Mouse (Mus musculus): Measurements from ENCODE around the gene Rab34. TPM values are rescaled to one million over a fixed set of nuclear protein-coding genes. Genes with fewer than 3 reads are reported as not detected.

Rab34 gene
- total and polyA plus RNA-seq, 3 experiments, result 0.17 to 1.4 (median 0.50) TPM

DNA sequence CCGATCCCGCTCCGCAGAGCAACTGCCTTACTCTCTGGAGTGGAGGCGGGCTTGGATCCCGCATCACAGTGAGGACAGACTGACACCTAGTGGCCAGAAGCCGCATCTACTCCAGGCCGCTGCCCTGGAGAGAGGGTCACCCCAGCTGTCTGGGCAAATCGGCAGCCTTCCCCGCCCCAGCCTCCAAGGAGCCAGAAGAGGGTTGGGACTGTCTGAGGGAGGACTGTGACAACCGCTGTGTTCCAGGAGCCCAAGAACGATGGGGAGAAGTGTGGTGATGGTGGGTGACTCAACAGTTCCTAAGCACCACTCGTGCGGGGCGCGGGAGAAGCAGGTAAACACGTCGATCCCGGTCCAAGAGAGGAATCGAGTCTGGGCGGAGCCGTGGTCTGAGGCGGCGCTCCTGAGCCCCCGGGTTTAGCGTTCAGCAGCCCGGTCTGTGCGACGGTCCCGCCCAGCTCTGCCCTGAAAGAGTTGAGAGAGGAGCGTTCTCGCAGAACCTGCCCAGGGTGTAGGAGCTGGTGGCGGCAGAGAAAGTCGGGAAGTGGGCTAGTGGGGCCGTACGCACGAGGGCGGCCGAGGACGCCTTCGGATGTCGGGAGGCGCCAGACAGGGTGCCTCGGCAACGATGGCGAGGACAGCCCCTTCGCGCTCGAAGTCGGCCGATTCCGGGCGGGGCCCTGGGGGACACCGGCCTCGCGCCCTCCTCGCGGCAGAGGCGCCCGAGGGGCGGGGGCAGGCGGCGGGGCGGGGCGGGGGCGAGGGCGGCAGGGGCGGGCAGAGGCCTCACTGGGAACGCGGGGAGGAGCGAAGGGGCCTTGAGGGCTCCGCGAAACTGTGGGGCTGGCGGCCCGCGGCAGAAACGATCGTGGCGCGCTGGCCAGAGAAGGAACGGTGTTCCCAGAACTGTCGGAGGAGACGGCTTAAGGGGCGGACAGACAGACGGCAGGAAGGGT is 10.0 kb upstream of the Rab34 start (continued):
- peak; percentile 99 for TF ChIP-seq RAD21 (IDR thresholded peaks at IDR 0.05; ENCODE audit: low read depth, low read length)

DNA sequence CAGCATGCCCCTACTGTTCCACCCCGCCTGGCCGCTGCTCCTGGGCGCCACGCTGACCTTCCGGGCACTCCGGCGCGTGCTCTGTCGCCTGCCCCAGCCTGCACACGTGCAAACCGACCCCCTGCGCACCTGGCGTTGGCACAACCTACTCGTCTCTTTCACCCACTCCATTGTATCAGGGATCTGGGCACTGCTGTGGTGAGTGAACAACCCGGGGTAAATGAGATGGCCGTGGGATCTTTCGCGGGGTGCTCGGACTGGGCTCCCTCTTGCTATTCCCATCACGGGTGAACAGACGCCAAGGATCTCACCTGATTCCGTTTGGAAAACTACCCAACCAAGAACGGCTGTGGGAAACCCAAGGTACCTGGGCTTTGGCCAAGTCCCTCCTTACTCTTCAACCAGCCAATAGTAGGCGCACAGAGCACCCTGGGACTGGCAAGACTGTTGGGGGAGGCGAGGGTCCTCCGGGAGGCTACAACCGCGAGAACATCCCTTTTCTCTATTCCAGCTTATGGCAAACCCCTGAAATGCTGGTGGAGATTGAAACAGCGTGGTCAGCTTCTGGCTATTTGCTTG is 9.3 kb upstream of the Rab34 start:
- Histone ChIP-seq H3K36me3 (replicated peaks in 1 of 2; ENCODE audit: control insufficient read depth in 1 of 2, insufficient read depth in 1 of 2, low read length in 1 of 2) (peaks cover 26 to 40% of the 10 kb centered on the region in 2 experiments), H3K79me2 (replicated peaks; ENCODE audit: control insufficient read depth, extremely low read depth, insufficient read depth, poor library complexity, severe bottlenecking) (peaks cover 38% of the 10 kb centered on the region), H3K27me3 (replicated peaks) (no peaks in the 10 kb centered on the region), H3K27ac (ENCODE audit: insufficient read depth, low read depth) (peak overlapping the region; percentile 94), H3K4me3 (replicated peaks in 1 of 3; ENCODE audit: low read depth in 2 of 3, low read length in 2 of 3, poor library complexity in 1 of 3) (peak overlapping the region; percentile 53 to 72 (median 65)), H3K4me1 (ENCODE audit: control insufficient read depth in 1 of 2, insufficient read depth in 2 of 2) (peaks cover 13 to 59% of the 10 kb centered on the region in 2 experiments), H3K9ac (ENCODE audit: insufficient read depth, low read depth) (peak overlapping the region; percentile 61), H3K9me3 (replicated peaks; ENCODE audit: low read length) (no peaks in the 10 kb centered on the region), H3K4me2 (ENCODE audit: insufficient read depth, low read depth, poor library complexity, severe bottlenecking) (peak overlapping the region; percentile 59)
- peak; percentile 86 for DNase-seq (ENCODE audit: extremely low read depth)
- in situ Hi-C loops (cut with MboI; ENCODE audit: low pct_ligation_motif_present, low pct_unique_long_range_greater_than_20kb, low sequenced_read_pairs), result loop anchor here (5.0 to 10.0 kb wide), 3 partner anchors 122 to 352 kb away; no protein-coding TSS in a partner anchor
- dilution Hi-C loops (cut with MboI; ENCODE audit: extremely low pct_ligation_motif_present, extremely low pct_unique_long_range_greater_than_20kb, low sequenced_read_pairs), result no loop called here
- TF ChIP-seq CTCF (conservative IDR thresholded peaks at IDR 0.05 in 1 of 2, IDR thresholded peaks at IDR 0.05 in 1 of 2; ENCODE audit: low read depth in 2 of 2, low read length in 2 of 2), result 0 out of 4 replicates have a peak, but pooled peaks of 1 of the 2 experiments have one; percentile 10
- TF ChIP-seq RCOR1 (conservative IDR thresholded peaks at IDR 0.05; ENCODE audit: low read depth, low read length), result peak; percentile 83
- peak; percentile 95 for TF ChIP-seq MXI1 (IDR thresholded peaks at IDR 0.05; ENCODE audit: low read depth, low read length)
- TF ChIP-seq PAX5 (IDR thresholded peaks at IDR 0.05; ENCODE audit: low read length), result no peak
- TF ChIP-seq TBP (conservative IDR thresholded peaks at IDR 0.05; ENCODE audit: low read depth, low read length), result no peak; the same call in 1 of the 2 replicates
- 0 out of 2 replicates have a peak, but pooled peaks have one; percentile 1 for TF ChIP-seq TCF12 (IDR thresholded peaks at IDR 0.05; ENCODE audit: low read depth, low read length)
- TF ChIP-seq RAD21 (IDR thresholded peaks at IDR 0.05; ENCODE audit: low read depth, low read length), result no peak
- TF ChIP-seq POLR2A (IDR thresholded peaks at IDR 0.05; ENCODE audit: low read depth, low read length), result peak; percentile 69
- TF ChIP-seq ZMIZ1 (IDR thresholded peaks at IDR 0.05; ENCODE audit: low read depth, low read length), result no peak; the same call in 1 of the 2 replicates
- no peak for TF ChIP-seq HCFC1 (IDR thresholded peaks at IDR 0.05; ENCODE audit: low read depth, low read length)
- peak; percentile 98 for TF ChIP-seq BHLHE40 (IDR thresholded peaks at IDR 0.05; ENCODE audit: low read depth, low read length)
- no peak for TF ChIP-seq IRF4 (IDR thresholded peaks at IDR 0.05; ENCODE audit: low read depth, low read length)
- peak; percentile 83; the same call in 1 of the 2 replicates for TF ChIP-seq MYC (IDR thresholded peaks at IDR 0.05; ENCODE audit: low read depth, low read length)
- 0 out of 2 replicates have a peak, but pooled peaks have one; percentile 15 for TF ChIP-seq ETS1 (conservative IDR thresholded peaks at IDR 0.05; ENCODE audit: low read depth, low read length)
- peak; percentile 64 for TF ChIP-seq MEF2A (IDR thresholded peaks at IDR 0.05; ENCODE audit: borderline replicate concordance, low read depth, low read length)
- peak; percentile 85 for TF ChIP-seq CHD2 (IDR thresholded peaks at IDR 0.05; ENCODE audit: low read length)
- 0 out of 2 replicates have a peak, but pooled peaks have one; percentile 17 for TF ChIP-seq KAT2A (IDR thresholded peaks at IDR 0.05; ENCODE audit: insufficient replicate concordance, low read length)
- peak; percentile 71 for TF ChIP-seq NRF1 (IDR thresholded peaks at IDR 0.05; ENCODE audit: low read depth, low read length)
- TF ChIP-seq MAX (IDR thresholded peaks at IDR 0.05; ENCODE audit: low read length), result peak; percentile 90
